Mouse (Mus musculus) spleen, adult 2 months (tissue): ENCODE data around the gene Aire. TPM values are rescaled to one million over a fixed set of nuclear protein-coding genes. Genes with fewer than 3 reads are reported as not detected.
"Not testable (repeated sequence)": the region's sequence is repeated elsewhere in the genome, so short reads cannot be mapped to it uniquely, and the experiment has no call there.

Experiments used
- DNase-seq, 2 experiments: peaks; one replicate each; pipeline versions ENCODE4 v3.0.0 to v3.0.0-alpha.2; 2012 to 2021; ENCODE audit warnings: low spot score in 2 of 2, low read depth in 1 of 2
- H3K27ac ChIP-seq: fragments of 200-500 bp; 2 replicates; pipeline ENCODE4 v1.5.1; 2012; ENCODE audit warnings: low read length, inconsistent platforms; ENCODE audit not compliant: insufficient read depth
- H3K27me3 ChIP-seq: fragments of 200-500 bp; 2 replicates; pipeline ENCODE4 v1.6.1; 2012; ENCODE audit warnings: mild to moderate bottlenecking, moderate library complexity, low read length, inconsistent platforms; ENCODE audit not compliant: control insufficient read depth, insufficient read depth
- H3K36me3 ChIP-seq: fragments of 200-500 bp; 2 replicates; pipeline ENCODE4 v1.6.1; 2012; ENCODE audit warnings: mild to moderate bottlenecking, low read length, inconsistent platforms; ENCODE audit not compliant: control insufficient read depth, insufficient read depth
- H3K4me1 ChIP-seq: fragments of 200-500 bp; 2 replicates; pipeline ENCODE4 v1.6.1; 2011; ENCODE audit warnings: inconsistent platforms; ENCODE audit not compliant: control insufficient read depth, insufficient read depth, insufficient read length
- H3K4me3 ChIP-seq: fragments of 200-500 bp; 2 replicates; pipeline ENCODE4 v1.5.1; 2011; ENCODE audit warnings: mild to moderate bottlenecking, inconsistent platforms; ENCODE audit not compliant: insufficient read depth, insufficient read length; ENCODE audit errors: extremely low read depth
- CTCF ChIP-seq: fragments of 200-500 bp; IDR thresholded peaks from 2 replicates; pipeline ENCODE4 v1.5.1; 2011; ENCODE audit warnings: mild to moderate bottlenecking, inconsistent platforms; ENCODE audit not compliant: insufficient read depth, insufficient read length, insufficient replicate concordance; ENCODE audit errors: extremely low read depth
- POLR2A ChIP-seq: fragments of 200-500 bp; IDR thresholded peaks from 2 replicates; pipeline ENCODE4 v1.6.1; 2011; ENCODE audit warnings: low read depth, low read length, inconsistent platforms
- WGBS: fragments of 180-500 bp; shearing (Covaris S2); methylation state at CpG from one replicate; pipeline ENCODE4 v1.1.7; 2018; 5-methylcytosine and 5-hydroxymethylcytosine counted together
- polyA plus RNA-seq: library from polyadenylated mRNA; depleted of rRNA; stranded (reverse); fragments of >200 nt; gene quantifications from 2 replicates; pipeline ENCODE4 v1.2.3, GENCODE M21; 2012

Aire gene
- polyA plus RNA-seq, 1 experiment = 4.0 TPM

GRCm38 (mm10) chr10:78019291-78019690 lies 24.1 kb downstream of the Aire start:
- H3K27ac ChIP-seq = no peak overlapping the region
- no peaks in the 10 kb centered on the region for H3K27me3 ChIP-seq
- H3K36me3 ChIP-seq = no peaks in the 10 kb centered on the region
- TF ChIP-seq POLR2A = no peak
- no peak for TF ChIP-seq CTCF
- DNase-seq = no peak
- WGBS = 88% methylated on average over 4 of the region's 4 CpGs
- no peaks in the 10 kb centered on the region; the same call in 1 of the 2 replicates for H3K4me1 ChIP-seq
- no peak overlapping the region for H3K4me3 ChIP-seq

- Histone ChIP-seq H3K27me3 (no peaks in the 10 kb centered on the region), H3K4me3 (no peak overlapping the region; the same call in 1 of the 2 replicates), H3K27ac (no peak overlapping the region), H3K36me3 (no peaks in the 10 kb centered on the region), H3K4me1 (no peaks in the 10 kb centered on the region; the same call in 1 of the 2 replicates)
- DNase-seq = peak; percentile 56 to 66
- no peak for TF ChIP-seq POLR2A
- peak; percentile 97 for TF ChIP-seq CTCF
- WGBS = 16% methylated on average over 19 of the region's 19 CpGs
Measured at GRCm38 (mm10) chr10:78018797-78019203, 24.6 kb downstream of the Aire start.

GRCm38 (mm10) chr10:78016366-78016765 lies 27.0 kb downstream of the Aire start:
- Histone ChIP-seq H3K4me1 (no peaks in the 10 kb centered on the region; the same call in 1 of the 2 replicates), H3K4me3 (no peak overlapping the region), H3K36me3 (no peaks in the 10 kb centered on the region), H3K27me3 (no peaks in the 10 kb centered on the region), H3K27ac (no peak overlapping the region)
- 80% methylated on average over 5 of the region's 5 CpGs for WGBS
- no peak for DNase-seq
- TF ChIP-seq CTCF (no peak), POLR2A (no peak)

GRCm38 (mm10) chr10:78015489-78015888 lies 27.9 kb downstream of the Aire start:
- no peaks in the 10 kb centered on the region for H3K27me3 ChIP-seq
- 85% methylated on average over 1 of the region's 1 CpGs for WGBS
- H3K4me1 ChIP-seq = peaks cover under 1% of the 10 kb centered on the region; the same call in 1 of the 2 replicates
- H3K27ac ChIP-seq = no peak overlapping the region
- no peak for DNase-seq
- no peak for TF ChIP-seq POLR2A
- no peak for TF ChIP-seq CTCF
- H3K4me3 ChIP-seq = no peak overlapping the region
- H3K36me3 ChIP-seq = no peaks in the 10 kb centered on the region

GRCm38 (mm10) chr10:78012661-78013495 lies 30.5 kb downstream of the Aire start:
- TF ChIP-seq POLR2A (no peak), CTCF (no peak)
- Histone ChIP-seq H3K4me1 (peaks cover 9% of the 10 kb centered on the region; the same call in 1 of the 2 replicates), H3K4me3 (no peak overlapping the region), H3K36me3 (no peaks in the 10 kb centered on the region), H3K27ac (no peak overlapping the region), H3K27me3 (no peaks in the 10 kb centered on the region)
- DNase-seq = no peak
- WGBS = 93% methylated on average over 18 of the region's 18 CpGs

GRCm38 (mm10) chr10:78011116-78011515 lies 32.3 kb downstream of the Aire start:
- H3K27ac ChIP-seq, H3K4me1 ChIP-seq, H3K27me3 ChIP-seq, DNase-seq, H3K36me3 ChIP-seq, H3K4me3 ChIP-seq: not testable (repeated sequence)
- WGBS = 91% methylated on average over 5 of the region's 5 CpGs

- DNase-seq = no peak
- no peaks in the 10 kb centered on the region for H3K27me3 ChIP-seq
- H3K36me3 ChIP-seq = no peaks in the 10 kb centered on the region
- peaks cover 9% of the 10 kb centered on the region; the same call in 1 of the 2 replicates for H3K4me1 ChIP-seq
- TF ChIP-seq POLR2A = no peak
- no peak for TF ChIP-seq CTCF
- WGBS = 11% methylated on average over 10 of the region's 10 CpGs
- no peak overlapping the region for H3K27ac ChIP-seq
- peak overlapping the region; percentile 11; the same call in 1 of the 2 replicates for H3K4me3 ChIP-seq
Measured at GRCm38 (mm10) chr10:78010335-78010734, 33.1 kb downstream of the Aire start.
